Mouse (Mus musculus): ENCODE results near the gene Igdcc3.

Igdcc3 gene

GRCm38 (mm10) chr9:65175939-65176871 is 35.2 kb downstream of the Igdcc3 start:
- no peak for DNase-seq (ENCODE audit: low spot score in 2 of 2)

GRCm38 (mm10) chr9:65177497-65177896 is 36.5 kb downstream of the Igdcc3 start:
- no peak for DNase-seq (ENCODE audit: low spot score in 2 of 2)

- no peak for DNase-seq (ENCODE audit: low spot score in 2 of 2)
These were observed 36.9 kb downstream of the Igdcc3 start for GRCm38 (mm10) chr9:65177912-65178311.

GRCm38 (mm10) chr9:65178336-65179213 is 37.6 kb downstream of the Igdcc3 start:
- DNase-seq (ENCODE audit: low spot score in 2 of 2): no peak

GRCm38 (mm10) chr9:65179817-65180624 is 39.0 kb downstream of the Igdcc3 start:
- no peak for DNase-seq (ENCODE audit: low spot score in 2 of 2)

GRCm38 (mm10) chr9:65188599-65188998 is 47.6 kb downstream of the Igdcc3 start:
- peak; percentile 81 to 91 for DNase-seq (ENCODE audit: low spot score in 2 of 2)

GRCm38 (mm10) chr9:65190306-65190705 is 49.3 kb downstream of the Igdcc3 start:
- DNase-seq (ENCODE audit: low spot score in 2 of 2): no peak

GRCm38 (mm10) chr9:65191389-65191754 is 50.4 kb downstream of the Igdcc3 start:
- no peak for DNase-seq (ENCODE audit: low spot score in 2 of 2)

- peak in 1 of 2 experiments; percentile 23 for DNase-seq (ENCODE audit: low spot score in 2 of 2)
These were observed 50.9 kb downstream of the Igdcc3 start for GRCm38 (mm10) chr9:65191755-65192469.

GRCm38 (mm10) chr9:65193214-65193613 is 52.2 kb downstream of the Igdcc3 start:
- DNase-seq (ENCODE audit: low spot score in 2 of 2): no peak

GRCm38 (mm10) chr9:65195053-65195452 is 54.1 kb downstream of the Igdcc3 start, which contains the start of gene Parp16:
TSS of gene Parp16 (plus strand) at chr9:65195353.
- DNase-seq (ENCODE audit: low spot score in 2 of 2): no peak

GRCm38 (mm10) chr9:65195621-65195981 is 54.6 kb downstream of the Igdcc3 start:
- peak; percentile 69 to 71 for DNase-seq (ENCODE audit: low spot score in 2 of 2)

GRCm38 (mm10) chr9:65195982-65196737 is 55.2 kb downstream of the Igdcc3 start:
- peak in 1 of 2 experiments; percentile 54 for DNase-seq (ENCODE audit: low spot score in 2 of 2)

GRCm38 (mm10) chr9:65196738-65197569 is 56.0 kb downstream of the Igdcc3 start:
- peak; percentile 82 to 95 for DNase-seq (ENCODE audit: low spot score in 2 of 2)

- no peak for DNase-seq (ENCODE audit: low spot score in 2 of 2)
These were observed 56.8 kb downstream of the Igdcc3 start for GRCm38 (mm10) chr9:65197826-65198225.

- DNase-seq (ENCODE audit: low spot score in 2 of 2): no peak
These were observed 58.7 kb downstream of the Igdcc3 start for GRCm38 (mm10) chr9:65199723-65200122.

GRCm38 (mm10) chr9:65200606-65201005 is 59.6 kb downstream of the Igdcc3 start:
- DNase-seq (ENCODE audit: low spot score in 2 of 2): peak; percentile 64 to 71

- no peak for DNase-seq (ENCODE audit: low spot score in 2 of 2)
These were observed 60.0 kb downstream of the Igdcc3 start for GRCm38 (mm10) chr9:65201021-65201380.

Data from heart, adult 9 months (tissue).